Mouse (Mus musculus) spleen, postnatal 36 days (tissue): ENCODE measurements around the gene Olfr904.
"Not testable (repeated sequence)": the region's sequence is repeated elsewhere in the genome, so short reads cannot be mapped to it uniquely, and the experiment has no call there.

Experiments
- DNase-seq, 2 experiments: peaks; one replicate each; pipeline ENCODE4 v3.0.0; 2022; ENCODE audit warnings: low spot score in 2 of 2, mixed read lengths in 1 of 2

Olfr904 gene

DNA sequence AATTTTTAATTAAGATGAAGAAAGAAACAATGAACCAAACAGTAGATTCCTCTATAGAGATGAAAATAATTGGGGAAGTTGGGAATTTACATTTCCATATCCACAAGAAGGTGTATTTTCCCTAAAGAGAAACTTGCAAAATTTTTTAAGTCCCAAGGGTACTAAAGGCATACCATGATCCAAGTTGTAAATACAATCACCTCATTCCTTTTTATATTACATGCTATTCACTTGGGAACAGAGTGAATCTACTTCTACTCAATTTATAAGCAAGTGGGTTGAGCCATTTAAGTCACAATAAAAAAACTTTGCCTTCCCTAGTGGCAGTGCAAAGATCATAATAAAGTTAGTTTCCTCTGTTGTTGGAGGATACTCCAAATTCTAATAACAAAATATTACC lies at the start of gene Olfr904:
Olfr904 (plus strand) TSS at position 301 of the 400 bp plus-strand sequence.
- no peak for DNase-seq

DNA sequence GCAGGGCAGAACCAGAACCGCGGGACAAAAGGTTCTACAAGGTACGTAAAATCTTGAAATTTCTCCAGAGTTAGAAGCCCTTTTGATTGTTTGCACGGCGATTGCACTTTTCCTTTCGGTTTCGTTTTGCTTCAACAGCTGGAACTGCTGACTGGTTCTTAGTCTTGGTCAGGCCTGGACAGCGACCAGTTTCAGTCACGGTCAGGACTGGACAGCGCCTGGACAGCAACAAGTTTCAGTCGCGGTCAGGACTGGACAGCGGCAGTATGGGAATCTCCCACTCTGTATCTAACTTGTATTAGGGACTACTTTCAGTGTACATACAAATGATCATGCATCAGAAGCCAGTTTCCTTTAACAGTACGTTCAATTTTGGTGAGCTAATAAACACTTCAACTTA lies 49.4 kb upstream of the Olfr904 start:
- DNase-seq = not testable (repeated sequence)

DNA sequence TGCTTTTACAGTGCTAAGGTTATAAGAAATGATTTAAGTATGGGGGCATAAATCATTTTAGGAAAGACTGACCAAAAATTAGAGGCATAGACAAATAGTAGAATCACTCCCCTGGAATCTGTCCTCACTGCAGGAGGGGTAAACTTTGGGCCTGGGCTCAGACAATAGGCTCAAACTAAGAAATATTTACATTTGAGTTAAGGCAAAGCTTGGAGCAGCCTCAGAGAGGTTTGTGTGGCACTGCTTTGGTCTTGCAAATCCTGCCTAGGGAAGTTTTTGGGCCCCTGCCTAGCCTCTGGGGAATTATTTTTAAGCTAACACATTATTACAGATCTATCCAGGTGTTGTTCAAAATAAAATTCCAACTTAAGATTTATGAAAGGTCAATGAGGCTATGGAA lies 39.1 kb upstream of the Olfr904 start:
- no peak for DNase-seq

- no peak for DNase-seq
These were observed 35.9 kb upstream of the Olfr904 start for GRCm38 (mm10) chr9:38427026-38427425.

DNA sequence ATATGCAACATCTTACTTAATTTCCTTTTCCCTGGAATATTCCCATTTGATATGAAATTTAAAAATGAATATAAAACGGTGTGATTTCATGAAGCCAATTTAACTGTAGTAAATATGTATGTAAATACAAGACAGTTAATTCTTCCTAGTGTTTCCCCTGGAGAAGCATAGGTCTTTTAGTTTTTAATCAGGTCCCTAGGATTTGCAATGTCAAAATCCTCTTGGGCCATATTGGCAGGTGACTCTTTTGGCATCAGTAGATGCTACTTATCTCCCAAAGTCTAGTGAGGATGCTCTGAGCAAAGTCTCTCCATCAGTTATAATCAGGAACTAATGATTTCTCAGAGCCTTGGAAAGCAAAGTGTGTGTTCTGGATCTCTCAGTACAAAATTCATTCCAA lies 33.8 kb upstream of the Olfr904 start, which contains the start of gene Olfr901:
Olfr901 (plus strand) TSS at position 301 of the 400 bp plus-strand sequence.
- DNase-seq = no peak

GRCm38 (mm10) chr9:38447352-38447751 lies 15.6 kb upstream of the Olfr904 start, which contains the start of gene Olfr902:
TSS of gene Olfr902 (plus strand) at chr9:38447652.
- no peak for DNase-seq

GRCm38 (mm10) chr9:38470807-38471206 lies 7.9 kb downstream of the Olfr904 start, which contains the start of gene Olfr905:
TSS of gene Olfr905 (plus strand) at chr9:38471107.
- DNase-seq = no peak

DNA sequence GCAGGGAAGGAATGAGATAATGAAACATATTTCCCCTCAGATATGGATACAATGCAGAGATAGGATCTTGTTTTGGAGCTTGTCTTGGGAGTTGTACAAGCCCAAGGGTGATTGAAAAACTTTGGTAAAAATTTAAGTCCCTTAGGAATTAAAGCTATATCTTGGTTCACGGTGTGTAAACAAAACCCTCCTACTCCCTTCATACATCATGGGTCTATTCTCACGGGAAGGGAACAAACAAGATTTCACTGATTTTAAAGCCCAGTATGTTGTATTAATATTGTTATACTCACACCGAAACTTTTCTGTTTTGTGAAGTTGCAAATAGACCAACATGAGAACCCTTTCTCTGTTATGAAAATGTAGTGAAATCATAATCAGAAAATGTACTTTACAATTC lies 23.8 kb downstream of the Olfr904 start, which contains the start of gene Olfr906:
Olfr906 (plus strand) TSS at position 301 of the 400 bp plus-strand sequence.
- DNase-seq = no peak

DNA sequence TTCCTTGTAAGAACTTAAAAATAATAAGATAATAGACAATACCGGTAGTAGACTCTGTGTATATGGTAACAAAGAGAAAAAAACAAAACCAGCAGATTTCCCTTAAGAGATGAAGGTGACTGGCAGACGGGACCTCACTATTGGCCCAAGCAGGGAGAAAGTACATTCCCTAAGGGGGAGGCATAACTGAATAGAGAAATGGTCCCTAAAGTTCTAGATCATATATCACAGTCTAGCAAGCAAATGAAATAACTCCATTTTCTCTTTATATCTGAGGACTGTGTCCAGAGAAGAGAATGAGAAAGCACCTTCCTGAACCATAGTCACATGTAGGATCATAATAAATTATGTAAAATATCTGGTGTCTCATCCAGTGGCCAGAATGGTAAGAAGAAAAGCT lies 32.6 kb downstream of the Olfr904 start, which contains the start of gene Olfr907:
Olfr907 (plus strand) TSS at position 301 of the 400 bp plus-strand sequence.
- DNase-seq = no peak

- DNase-seq = no peak
These were observed 49.4 kb downstream of the Olfr904 start for GRCm38 (mm10) chr9:38512353-38512752.
